ENCODE assay signal across 1 mouse cellular context in the genomic region with DNA sequence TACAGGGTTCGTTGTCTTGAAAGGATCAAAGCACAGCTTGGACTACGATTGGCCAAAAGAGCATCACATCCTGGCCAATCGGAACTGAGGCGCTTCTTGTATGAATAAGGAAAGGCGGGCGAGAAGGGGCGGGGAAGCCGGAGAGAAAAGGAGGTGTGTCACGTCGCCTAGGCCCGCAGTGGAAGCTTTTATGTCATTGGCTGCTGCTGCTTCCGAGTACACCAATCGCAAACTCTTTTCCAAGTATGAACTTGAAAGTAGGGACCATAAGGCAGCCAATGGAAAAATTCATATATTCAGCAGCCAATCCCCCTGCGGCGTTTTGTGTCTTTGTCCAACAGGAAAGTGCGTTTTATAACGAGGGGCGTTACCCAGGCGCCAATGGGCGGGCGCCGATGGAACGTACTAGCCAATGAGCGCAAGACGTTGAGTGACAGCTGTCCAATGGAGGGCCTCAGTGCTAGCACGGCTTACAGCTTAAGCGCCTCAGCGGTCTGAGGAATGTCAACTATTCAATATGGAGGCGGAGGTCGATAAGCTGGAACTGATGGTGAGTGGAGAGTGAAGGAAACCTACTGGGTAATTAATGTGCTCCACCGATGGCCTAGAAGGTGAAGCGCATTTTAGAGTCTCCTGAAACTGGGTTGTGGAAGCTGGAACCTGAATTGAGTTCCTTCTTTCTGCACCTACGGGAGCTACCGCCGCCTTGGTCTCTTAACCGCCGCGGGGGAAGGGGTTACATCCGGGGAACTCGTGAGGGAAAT.
TF ChIP-seq lines count a peak whose summit lies in the region.

Gene Ska2, plus strand, starts transcription at position 480 of the 764 bp plus-strand sequence.

TF ChIP-seq in CH12.LX, 34 proteins besides CTCF, POLR2A, EP300 and RAD21 (continued from another document):
- peak; percentile 1; the same call in 1 of the 2 replicates for TF ChIP-seq MXI1 (IDR thresholded peaks at IDR 0.05; ENCODE audit: low read depth, low read length)
- peak; percentile 63 for TF ChIP-seq ELF1 (IDR thresholded peaks at IDR 0.05; ENCODE audit: low read depth, low read length)
- no peak; the same call in 1 of the 2 replicates for TF ChIP-seq UBTF (IDR thresholded peaks at IDR 0.05; ENCODE audit: low read depth, low read length)
- no peak for TF ChIP-seq MEF2A (IDR thresholded peaks at IDR 0.05; ENCODE audit: borderline replicate concordance, low read depth, low read length)
- no peak for TF ChIP-seq USF2 (conservative IDR thresholded peaks at IDR 0.05; ENCODE audit: low read depth, low read length)
- peak; percentile 74 for TF ChIP-seq HCFC1 (IDR thresholded peaks at IDR 0.05; ENCODE audit: low read depth, low read length)
- TF ChIP-seq CHD2 (IDR thresholded peaks at IDR 0.05; ENCODE audit: low read length): peak; percentile 97
- no peak; the same call in 1 of the 2 replicates for TF ChIP-seq KAT2A (IDR thresholded peaks at IDR 0.05; ENCODE audit: insufficient replicate concordance, low read length)
- TF ChIP-seq JUN (IDR thresholded peaks at IDR 0.05; ENCODE audit: insufficient read depth, low read depth, low read length): no peak
- TF ChIP-seq ZKSCAN1 (IDR thresholded peaks at IDR 0.05; ENCODE audit: borderline replicate concordance, low read depth, low read length): no peak
- TF ChIP-seq MAFK (IDR thresholded peaks at IDR 0.05; ENCODE audit: insufficient replicate concordance, low read length): no peak
- peak; percentile 55; the same call in 1 of the 2 replicates for TF ChIP-seq POLR2AphosphoS2 (IDR thresholded peaks at IDR 0.05; ENCODE audit: low read depth, low read length)
- no peak for TF ChIP-seq SMC3 (IDR thresholded peaks at IDR 0.05; ENCODE audit: low read depth, low read length)
- TF ChIP-seq NELFE (IDR thresholded peaks at IDR 0.05; ENCODE audit: low read depth, low read length): peak; percentile 94
- TF ChIP-seq CHD1 (IDR thresholded peaks at IDR 0.05; ENCODE audit: low read depth, low read length): no peak
- no peak for TF ChIP-seq RCOR1 (conservative IDR thresholded peaks at IDR 0.05; ENCODE audit: low read depth, low read length)
- TF ChIP-seq ETS1 (conservative IDR thresholded peaks at IDR 0.05; ENCODE audit: low read depth, low read length): no peak
- TF ChIP-seq ZMIZ1 (IDR thresholded peaks at IDR 0.05; ENCODE audit: low read depth, low read length): peak; percentile 39; the same call in 1 of the 2 replicates
- no peak for TF ChIP-seq JUND (conservative IDR thresholded peaks at IDR 0.05; ENCODE audit: low read depth, low read length)
- TF ChIP-seq SIN3A (IDR thresholded peaks at IDR 0.05; ENCODE audit: low read length): peak; percentile 32; the same call in 1 of the 2 replicates
